Mouse (Mus musculus) hindbrain, embryonic 12.5 days (tissue): ENCODE measurements at regions not wholly inside any gene's neighbourhood (a gene's known extent, or its start where the extent isn't known, plus 50 kb on each side); places are given as distances from the start of the nearest gene placed in this dataset.

Experiments used
- ATAC-seq: fragments of 200-750 bp; cut with Nextera tagmentation; 2 replicates; pipeline ENCODE4 v1.8.0; 2017; ENCODE audit warnings: moderate TSS enrichment; ENCODE audit not compliant: low FRiP score
- H3K27ac ChIP-seq: fragments of 300-500 bp; sonication (generic); 2 replicates; pipeline ENCODE4 v1.5.1; 2016; ENCODE audit warnings: mild to moderate bottlenecking
- H3K27me3 ChIP-seq: fragments of 300-500 bp; sonication (generic); 2 replicates; pipeline ENCODE4 v1.6.1; 2016; ENCODE audit warnings: mild to moderate bottlenecking
- H3K36me3 ChIP-seq: fragments of 300-500 bp; sonication (generic); 2 replicates; pipeline ENCODE4 v1.6.1; 2016; ENCODE audit warnings: mild to moderate bottlenecking
- H3K4me1 ChIP-seq: fragments of 300-500 bp; sonication (generic); 2 replicates; pipeline ENCODE4 v1.6.1; 2016
- H3K4me2 ChIP-seq: fragments of 300-500 bp; sonication (generic); replicated peaks from 2 replicates; pipeline ENCODE4 v1.6.1; 2016; ENCODE audit warnings: mild to moderate bottlenecking
- H3K4me3 ChIP-seq: fragments of 300-500 bp; sonication (generic); 2 replicates; pipeline ENCODE4 v1.5.1; 2016; ENCODE audit warnings: mild to moderate bottlenecking
- H3K9ac ChIP-seq: fragments of 300-500 bp; sonication (generic); 2 replicates; pipeline ENCODE4 v1.6.1; 2016; ENCODE audit warnings: mild to moderate bottlenecking, moderate library complexity
- H3K9me3 ChIP-seq: fragments of 300-500 bp; sonication (generic); replicated peaks from 2 replicates; pipeline ENCODE4 v1.6.1; 2016; ENCODE audit warnings: mild to moderate bottlenecking
- WGBS: fragments of 180-500 bp; shearing (Covaris S2); methylation state at CpG from one replicate; pipeline ENCODE4 v1.1.7; 2016; 5-methylcytosine and 5-hydroxymethylcytosine counted together

DNA sequence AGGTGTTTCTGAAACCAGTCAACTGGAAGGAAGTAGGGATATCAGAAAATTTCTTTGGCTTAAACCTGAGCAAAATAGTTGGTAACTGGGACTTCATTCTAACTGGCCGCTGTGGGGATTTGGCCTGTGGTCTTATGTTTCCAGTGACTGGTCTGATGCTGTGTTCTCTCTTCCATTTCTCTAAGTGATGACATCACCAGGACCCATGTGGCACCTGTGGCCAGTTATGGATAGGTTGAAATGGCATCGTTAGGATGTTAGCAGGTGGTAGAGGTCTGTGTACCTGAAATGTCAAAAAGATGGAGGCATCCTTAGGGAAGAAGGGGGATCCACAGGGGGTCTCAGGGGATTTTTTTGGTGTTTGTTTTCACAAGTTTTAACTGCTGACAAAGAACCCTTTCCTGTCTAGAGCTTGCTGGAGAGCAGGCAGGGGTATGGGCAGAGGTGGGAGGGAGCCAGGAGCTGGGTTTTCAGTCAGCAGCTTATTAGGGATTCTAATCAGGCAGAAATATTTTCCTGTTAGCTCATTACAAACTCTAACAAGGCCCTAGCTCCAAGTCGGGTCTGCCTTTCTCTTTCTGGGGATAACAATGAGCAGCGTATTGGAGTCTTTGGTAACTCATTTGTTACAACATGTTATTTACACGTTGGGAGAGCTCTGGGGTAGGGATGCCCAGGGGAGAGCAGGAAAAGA, 170.2 kb downstream of the Adck1 start:
- Histone ChIP-seq H3K27ac (no peak overlapping the region), H3K9ac (no peak overlapping the region), H3K36me3 (no peaks in the 10 kb centered on the region), H3K4me3 (no peak overlapping the region), H3K9me3 (no peaks in the 10 kb centered on the region), H3K27me3 (no peaks in the 10 kb centered on the region), H3K4me1 (no peaks in the 10 kb centered on the region), H3K4me2 (no peak overlapping the region)
- 56% methylated on average over 5 of the region's 5 CpGs for WGBS
- no peak for ATAC-seq

DNA sequence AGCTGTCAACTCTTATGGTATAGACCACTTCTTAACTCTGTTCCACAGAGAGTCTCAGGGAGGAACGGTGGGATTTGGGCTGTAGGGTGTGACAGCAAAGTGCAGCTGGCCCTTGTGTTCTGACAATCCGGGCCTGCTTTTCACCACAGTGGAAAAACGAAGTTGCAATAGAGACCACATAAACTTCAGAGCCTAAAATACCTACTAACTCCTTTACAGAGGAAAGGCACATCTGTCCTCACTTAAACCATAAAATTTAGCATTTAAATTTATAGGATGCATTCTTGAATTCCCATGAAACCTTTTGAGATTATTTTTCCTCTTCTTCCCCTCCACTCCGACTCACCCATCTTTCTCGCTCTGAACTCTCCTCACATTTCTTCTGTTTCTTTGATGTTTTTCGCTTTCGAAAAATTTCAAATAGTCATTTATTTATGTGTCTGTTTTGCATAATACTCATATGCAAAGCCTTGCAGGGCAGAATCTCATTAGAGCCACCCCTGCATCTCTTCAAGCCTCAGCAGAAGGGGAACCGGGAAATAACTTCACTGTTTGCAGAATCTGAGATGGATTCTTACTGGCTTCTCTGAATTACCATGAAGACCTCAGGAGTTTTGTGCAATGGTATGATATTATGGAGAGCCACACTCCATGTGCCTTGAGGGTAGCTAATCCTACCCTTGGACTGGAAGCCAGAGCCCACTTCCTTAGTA, 172.1 kb downstream of the Adck1 start:
- H3K9ac ChIP-seq, result no peak overlapping the region
- H3K9me3 ChIP-seq, result no peaks in the 10 kb centered on the region
- H3K4me1 ChIP-seq, result no peaks in the 10 kb centered on the region
- no peak overlapping the region for H3K4me3 ChIP-seq
- 61% methylated on average over 8 of the region's 8 CpGs for WGBS
- no peak overlapping the region for H3K27ac ChIP-seq
- no peak for ATAC-seq
- H3K4me2 ChIP-seq, result no peak overlapping the region
- no peaks in the 10 kb centered on the region for H3K36me3 ChIP-seq
- H3K27me3 ChIP-seq, result no peaks in the 10 kb centered on the region

DNA sequence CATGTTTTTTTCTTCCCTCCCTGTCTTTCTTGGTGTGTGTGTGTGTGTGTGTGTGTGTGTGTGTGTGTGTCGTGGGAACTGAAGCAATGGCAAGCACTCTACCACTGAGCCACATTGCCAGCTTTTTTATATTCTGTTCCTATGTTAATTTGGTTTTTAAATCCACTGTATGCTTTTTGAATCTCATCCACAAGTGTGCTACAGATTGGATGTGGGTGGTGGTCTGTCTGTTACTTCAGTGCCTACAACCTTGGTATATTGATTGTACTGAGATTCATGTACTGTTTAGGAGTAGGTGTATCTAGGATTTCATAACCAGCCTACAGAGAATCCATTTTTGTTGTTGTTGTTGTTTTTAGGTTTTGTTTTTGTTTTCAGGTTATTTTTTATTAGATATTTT, 170.8 kb upstream of the Nrxn3 start:
- H3K4me1 ChIP-seq, result no peaks in the 10 kb centered on the region
- no peaks in the 10 kb centered on the region for H3K27me3 ChIP-seq
- no peaks in the 10 kb centered on the region for H3K36me3 ChIP-seq
- no peaks in the 10 kb centered on the region for H3K9me3 ChIP-seq
- ATAC-seq, result no peak
- no peak overlapping the region for H3K4me2 ChIP-seq
- 85% methylated on average over 1 of the region's 1 CpGs for WGBS
- no peak overlapping the region for H3K4me3 ChIP-seq
- no peak overlapping the region for H3K27ac ChIP-seq
- H3K9ac ChIP-seq, result no peak overlapping the region

DNA sequence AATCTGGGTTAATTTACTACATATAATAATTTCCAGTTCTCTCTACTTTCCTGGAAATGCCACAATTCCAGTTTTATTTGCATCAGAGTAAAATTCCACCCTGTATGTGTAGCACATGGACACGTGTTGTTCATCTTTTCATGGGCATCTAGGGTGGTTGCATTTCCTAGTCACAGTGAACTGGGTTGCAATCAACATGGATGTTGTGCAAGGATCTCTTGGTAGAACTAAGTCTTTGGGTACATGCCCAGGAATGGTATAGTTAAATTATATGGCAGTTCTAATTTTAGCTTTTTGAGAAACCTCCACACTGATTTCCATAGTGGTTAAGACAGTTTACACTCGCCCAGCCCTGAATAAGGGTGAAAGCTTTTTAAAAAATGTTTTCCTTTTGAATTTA, 167.2 kb upstream of the Nrxn3 start:
- no peaks in the 10 kb centered on the region for H3K27me3 ChIP-seq
- H3K9ac ChIP-seq, result no peak overlapping the region
- H3K27ac ChIP-seq, result no peak overlapping the region
- H3K4me3 ChIP-seq, result no peak overlapping the region
- no peaks in the 10 kb centered on the region for H3K4me1 ChIP-seq
- no peak overlapping the region for H3K4me2 ChIP-seq
- no peaks in the 10 kb centered on the region for H3K36me3 ChIP-seq
- 91% methylated on average over 2 of the region's 2 CpGs for WGBS
- no peak for ATAC-seq
- no peaks in the 10 kb centered on the region for H3K9me3 ChIP-seq

DNA sequence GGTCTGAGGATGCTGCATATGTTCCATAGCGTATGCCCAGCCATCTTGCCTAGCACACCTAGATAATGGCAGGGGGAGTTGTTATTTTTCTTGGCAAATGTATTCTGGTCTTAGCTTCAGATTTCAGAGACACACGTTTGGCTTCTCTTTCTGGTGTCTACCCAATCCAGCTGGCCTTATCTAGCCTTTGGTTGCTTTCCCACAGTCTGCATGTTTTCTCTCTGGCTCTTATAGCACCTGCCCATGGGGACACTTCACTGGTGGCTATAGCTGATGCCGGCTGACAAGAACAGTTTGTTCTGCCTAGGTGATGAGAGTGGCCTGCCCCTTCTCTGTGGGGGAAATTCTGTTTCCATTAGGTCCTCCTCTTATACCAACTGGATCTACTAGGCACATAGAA, 164.6 kb upstream of the Nrxn3 start:
- 84% methylated on average over 3 of the region's 3 CpGs for WGBS
- Histone ChIP-seq H3K36me3 (no peaks in the 10 kb centered on the region), H3K9ac (no peak overlapping the region), H3K27me3 (no peaks in the 10 kb centered on the region), H3K4me3 (no peak overlapping the region), H3K27ac (no peak overlapping the region), H3K4me1 (no peaks in the 10 kb centered on the region), H3K9me3 (no peaks in the 10 kb centered on the region), H3K4me2 (no peak overlapping the region)
- no peak for ATAC-seq

DNA sequence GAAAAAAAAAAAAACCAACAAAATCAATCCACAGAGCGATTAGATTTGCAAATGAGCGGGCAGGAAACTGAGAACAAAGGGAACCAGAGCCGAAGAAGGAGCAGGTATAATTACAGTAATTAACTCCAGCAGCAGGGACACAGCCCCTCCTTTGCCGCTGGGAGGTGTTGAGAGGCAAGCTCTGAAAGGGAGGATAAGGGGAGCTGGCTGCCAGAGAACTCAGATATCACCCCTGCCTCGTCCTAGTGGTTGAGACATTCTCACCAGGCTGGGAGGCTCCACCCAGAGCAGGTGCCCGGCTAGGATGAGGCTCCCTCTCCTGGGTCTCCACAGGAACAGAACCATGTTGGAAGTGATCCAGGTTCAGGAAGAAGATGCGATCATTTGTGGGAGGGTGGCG, 142.7 kb upstream of the Nrxn3 start:
- H3K27ac ChIP-seq, result no peak overlapping the region
- WGBS, result 25% methylated on average over 8 of the region's 8 CpGs
- no peak overlapping the region for H3K4me3 ChIP-seq
- H3K27me3 ChIP-seq, result no peaks in the 10 kb centered on the region
- no peaks in the 10 kb centered on the region for H3K9me3 ChIP-seq
- H3K4me2 ChIP-seq, result no peak overlapping the region
- H3K9ac ChIP-seq, result no peak overlapping the region
- ATAC-seq, result peak; percentile 56; the same call in 1 of the 2 replicates
- H3K36me3 ChIP-seq, result no peaks in the 10 kb centered on the region
- no peaks in the 10 kb centered on the region for H3K4me1 ChIP-seq

DNA sequence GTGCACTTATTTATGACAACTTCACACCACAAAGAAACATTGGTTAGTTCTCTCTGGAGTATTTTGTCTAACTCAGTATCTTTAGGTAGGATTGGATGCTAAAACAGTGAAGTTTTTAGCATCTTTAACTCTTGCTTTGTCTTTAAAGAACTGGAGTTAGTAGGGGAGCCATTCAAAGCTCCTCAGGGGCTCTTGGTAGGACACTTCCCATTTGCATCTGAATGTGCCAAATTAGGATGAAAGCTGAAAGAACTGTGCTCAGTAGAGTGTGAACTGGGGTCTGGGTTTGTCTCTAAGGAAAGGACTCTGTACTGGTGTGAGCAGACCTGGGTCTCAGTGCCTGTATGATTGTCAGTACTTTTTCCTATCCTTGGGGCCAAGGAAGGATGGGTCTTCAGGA, 116.7 kb upstream of the Nrxn3 start:
- H3K36me3 ChIP-seq, result no peaks in the 10 kb centered on the region
- H3K4me2 ChIP-seq, result no peak overlapping the region
- ATAC-seq, result no peak
- H3K4me3 ChIP-seq, result no peak overlapping the region
- H3K9me3 ChIP-seq, result no peaks in the 10 kb centered on the region
- peaks cover 3% of the 10 kb centered on the region; the same call in 1 of the 2 replicates for H3K4me1 ChIP-seq
- no peak overlapping the region for H3K9ac ChIP-seq
- no peak overlapping the region for H3K27ac ChIP-seq
- no peaks in the 10 kb centered on the region for H3K27me3 ChIP-seq

DNA sequence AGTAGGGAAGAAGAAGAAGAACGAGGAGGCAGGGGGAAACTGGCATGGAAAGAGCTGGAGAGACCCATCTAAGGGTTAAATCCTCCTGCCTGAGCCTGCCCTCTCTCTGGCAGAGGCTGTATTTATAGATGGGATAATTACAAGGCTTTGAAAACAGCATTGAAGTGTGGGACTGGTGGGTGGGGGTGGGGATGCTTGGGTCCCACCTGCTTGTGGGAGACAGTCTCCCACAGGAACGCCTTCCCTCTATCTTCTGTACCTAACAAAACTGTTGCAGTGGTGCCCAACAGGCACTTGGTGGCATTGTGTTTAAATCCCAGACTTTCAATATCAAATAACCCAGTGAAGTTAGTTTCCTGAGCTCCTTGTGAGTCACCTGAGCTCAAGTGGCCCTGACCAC, 102.6 kb upstream of the Nrxn3 start:
- Histone ChIP-seq H3K9me3 (no peaks in the 10 kb centered on the region), H3K36me3 (no peaks in the 10 kb centered on the region), H3K4me3 (no peak overlapping the region), H3K27ac (no peak overlapping the region), H3K27me3 (no peaks in the 10 kb centered on the region), H3K9ac (no peak overlapping the region), H3K4me1 (peaks cover 2% of the 10 kb centered on the region; the same call in 1 of the 2 replicates), H3K4me2 (no peak overlapping the region)
- no peak for ATAC-seq
- whole genome bisulfite sequencing, result 53% methylated on average over 2 of the region's 2 CpGs

DNA sequence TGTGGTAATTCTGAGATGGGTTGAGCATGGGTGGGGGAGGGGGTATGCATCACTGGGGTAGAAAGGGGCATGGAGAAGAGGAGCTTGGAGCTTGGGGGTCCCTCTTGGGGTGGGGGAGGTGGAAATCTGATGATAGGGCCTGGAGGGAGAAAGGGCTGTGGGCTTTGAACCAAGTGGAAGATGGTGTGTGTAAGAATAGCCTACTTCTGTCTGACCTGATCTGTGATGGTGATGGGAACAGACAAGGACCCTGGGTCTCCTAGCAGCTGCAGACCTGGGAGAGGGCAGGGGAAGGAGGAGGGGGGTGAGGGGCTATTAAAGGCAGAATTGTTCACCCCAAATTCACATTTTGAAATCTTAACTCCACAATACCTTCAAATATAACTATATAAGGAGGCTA, 78.4 kb upstream of the Nrxn3 start:
- ATAC-seq, result no peak
- Histone ChIP-seq H3K36me3 (no peaks in the 10 kb centered on the region), H3K9me3 (no peaks in the 10 kb centered on the region), H3K27ac (no peak overlapping the region), H3K27me3 (no peaks in the 10 kb centered on the region), H3K4me1 (no peaks in the 10 kb centered on the region), H3K4me2 (no peak overlapping the region), H3K4me3 (no peak overlapping the region), H3K9ac (no peak overlapping the region)

DNA sequence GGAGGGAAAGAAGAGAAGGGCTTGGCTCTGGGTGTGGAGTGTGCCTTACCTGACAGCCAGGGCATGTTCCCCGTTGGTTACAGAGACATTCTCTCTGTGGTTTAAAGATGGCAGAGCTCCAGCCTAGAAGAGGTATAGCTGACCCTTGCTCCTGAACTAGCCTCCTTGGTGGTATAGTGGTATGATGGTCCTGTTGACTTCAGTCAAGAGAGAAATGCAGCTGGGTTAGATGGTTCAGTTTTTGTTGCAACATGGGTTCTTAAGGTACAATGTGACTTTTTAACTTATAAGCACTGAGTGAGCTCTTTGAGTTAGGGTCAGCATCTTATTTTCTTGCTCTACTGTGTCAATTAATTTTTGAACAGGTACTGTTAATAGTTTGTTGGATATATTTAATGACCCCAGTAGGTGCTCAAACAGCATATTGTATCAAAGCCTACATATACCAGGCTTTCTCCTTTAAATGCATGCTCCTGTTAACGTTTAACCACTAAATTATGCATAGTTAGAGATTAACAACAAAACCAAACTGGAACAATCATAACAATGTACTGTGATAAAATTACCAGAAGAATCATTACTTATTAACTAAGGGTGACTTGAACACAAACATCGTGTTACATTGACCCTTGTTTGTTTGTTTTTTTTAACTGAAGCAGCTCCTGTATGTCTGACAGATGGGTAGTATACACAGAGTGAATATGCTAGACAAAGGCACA, 70.5 kb upstream of the Nrxn3 start:
- H3K4me3 ChIP-seq, result no peak overlapping the region
- H3K27ac ChIP-seq, result no peak overlapping the region
- H3K27me3 ChIP-seq, result no peaks in the 10 kb centered on the region
- ATAC-seq, result no peak
- 77% methylated on average over 3 of the region's 3 CpGs for WGBS
- no peaks in the 10 kb centered on the region for H3K4me1 ChIP-seq
- H3K36me3 ChIP-seq, result no peaks in the 10 kb centered on the region
- H3K9ac ChIP-seq, result no peak overlapping the region
- H3K9me3 ChIP-seq, result no peaks in the 10 kb centered on the region
- H3K4me2 ChIP-seq, result no peak overlapping the region
